Mouse (Mus musculus): ENCODE results near the gene Dlx5.

Dlx5 gene

DNA sequence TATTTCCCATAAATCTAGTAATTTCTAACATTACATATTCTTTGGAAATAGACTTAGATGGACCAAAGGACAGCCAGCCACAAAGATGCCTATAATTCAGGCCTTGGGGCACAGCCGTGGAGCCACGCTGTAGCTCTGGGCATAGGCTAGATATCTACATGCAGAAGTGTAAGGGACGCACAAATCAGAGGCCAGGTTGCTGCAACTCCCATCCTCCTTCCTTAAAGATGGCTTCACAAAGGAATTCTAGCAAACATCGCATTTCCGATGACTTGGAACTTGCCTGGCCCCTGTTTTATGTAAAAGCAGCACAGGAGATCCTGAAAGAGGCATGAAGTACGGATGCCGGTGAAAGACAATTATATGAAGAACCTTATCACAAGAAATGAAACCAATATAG lies 5.2 kb downstream of the Dlx5 start:
- no peak for DNase-seq (ENCODE audit: low read depth in 1 of 2, low spot score in 2 of 2)

DNA sequence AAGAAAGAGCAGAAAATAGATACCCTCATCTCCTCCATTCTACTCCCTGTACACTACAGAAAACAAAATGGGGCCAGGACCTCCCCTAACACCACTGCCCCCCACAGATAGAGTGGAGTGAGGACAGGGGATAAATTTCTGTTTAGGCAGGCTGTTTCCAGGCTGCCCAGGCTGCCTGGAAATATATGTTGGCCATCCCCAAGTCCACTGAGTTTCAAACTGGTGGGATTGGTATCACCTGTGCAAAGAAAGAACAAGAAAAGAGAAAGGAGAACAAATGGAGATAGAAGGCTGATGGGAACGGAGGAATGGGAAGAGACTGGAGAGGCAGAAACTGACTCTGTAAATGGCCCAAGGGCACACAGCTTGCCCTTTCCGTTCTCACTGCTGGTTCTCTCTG lies 5.7 kb downstream of the Dlx5 start:
- no peak for DNase-seq (ENCODE audit: low read depth in 1 of 2, low spot score in 2 of 2)

- DNase-seq (ENCODE audit: low read depth in 1 of 2, low spot score in 2 of 2) = no peak
Measured at GRCm38 (mm10) chr6:6875676-6876075, 6.2 kb downstream of the Dlx5 start.

DNA sequence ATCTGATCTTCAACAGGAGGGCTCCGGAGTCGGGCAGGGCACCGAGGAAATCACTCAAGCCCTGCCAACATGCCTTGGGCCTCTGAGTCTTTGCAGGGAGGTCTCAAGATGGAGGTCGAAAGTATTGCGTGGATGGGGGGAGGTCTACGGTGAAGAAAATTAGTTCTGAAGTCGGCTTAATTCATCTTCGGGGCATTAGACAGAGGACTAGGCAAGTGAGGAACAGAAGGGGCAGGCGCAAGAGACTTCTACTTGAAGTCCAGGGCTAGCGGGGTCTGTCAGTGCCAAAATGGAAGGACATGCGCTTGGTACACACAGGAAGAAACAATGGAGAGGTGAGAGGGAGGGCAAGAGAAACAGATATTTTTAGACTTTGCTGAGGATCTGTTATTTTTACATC lies 6.7 kb downstream of the Dlx5 start:
- DNase-seq (ENCODE audit: low read depth in 1 of 2, low spot score in 2 of 2) = no peak

DNA sequence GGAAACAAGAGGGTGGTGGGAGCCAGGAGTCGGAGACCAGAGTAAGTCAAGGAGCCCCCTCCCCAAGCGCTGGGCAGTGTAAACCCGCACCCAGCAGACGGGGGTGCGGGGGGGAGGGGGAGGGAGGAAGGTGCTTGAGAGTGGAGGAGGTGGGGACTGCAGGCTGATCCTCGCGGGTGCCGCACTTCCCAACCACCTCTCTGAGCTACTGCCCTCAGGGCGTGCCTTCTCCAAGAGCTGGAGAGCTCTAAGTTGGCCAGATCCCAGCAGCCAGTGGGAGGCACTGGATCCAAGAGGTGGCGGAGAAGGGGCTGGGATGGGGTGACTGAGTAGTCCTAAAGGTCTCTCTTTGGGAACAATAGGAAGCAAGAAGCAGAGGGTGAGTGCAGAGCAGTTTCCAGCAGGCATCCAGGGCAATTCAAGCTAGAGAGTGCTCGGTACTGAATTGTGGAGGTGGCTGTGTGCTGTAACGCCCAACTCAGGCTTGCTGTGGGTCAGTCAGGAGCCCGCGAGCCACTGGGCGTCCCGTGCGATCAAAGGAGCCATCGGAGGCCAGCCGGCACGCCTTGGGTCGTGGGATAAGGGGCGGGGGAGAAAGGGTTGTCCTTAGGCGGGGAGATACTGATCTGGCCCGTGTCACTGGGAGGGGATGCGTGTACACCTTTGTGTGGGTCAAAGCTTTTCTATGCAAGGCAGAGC lies 7.7 kb downstream of the Dlx5 start:
- DNase-seq (ENCODE audit: low read depth in 1 of 2, low spot score in 2 of 2) = no peak

DNA sequence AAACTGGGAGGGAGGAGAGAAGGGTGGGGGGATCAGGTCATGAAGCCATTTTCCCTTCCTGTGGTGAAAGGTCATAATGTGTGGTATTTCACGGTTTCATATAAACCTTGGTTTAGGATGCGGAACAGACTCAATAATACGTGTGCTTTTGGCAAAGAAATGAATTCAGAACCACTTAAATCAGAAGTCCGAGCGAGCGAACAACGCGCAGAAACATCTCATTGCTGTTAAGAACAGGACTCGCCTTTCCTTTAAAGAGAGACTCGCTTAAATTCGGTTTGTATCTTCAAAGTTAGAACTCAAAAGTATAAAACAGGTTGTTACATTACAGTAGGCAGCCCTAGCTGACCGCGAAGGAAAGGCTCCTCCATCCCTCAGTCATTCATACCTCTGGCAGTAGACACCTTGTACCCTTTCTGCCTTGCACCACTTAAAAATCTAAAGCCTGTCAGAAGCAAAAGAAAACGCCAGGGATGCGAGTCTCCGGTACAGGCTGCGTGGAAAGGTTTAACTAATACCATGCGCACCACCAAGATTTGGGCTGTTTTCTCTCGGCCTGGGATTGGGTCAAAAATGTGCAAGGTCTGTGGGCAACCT lies 8.3 kb downstream of the Dlx5 start:
- DNase-seq (ENCODE audit: low read depth in 1 of 2, low spot score in 2 of 2) = no peak

- no peak for DNase-seq (ENCODE audit: low read depth in 1 of 2, low spot score in 2 of 2)
Measured at GRCm38 (mm10) chr6:6872873-6873272, 9.0 kb downstream of the Dlx5 start.

GRCm38 (mm10) chr6:6871692-6872091 lies 10.2 kb downstream of the Dlx5 start:
- DNase-seq (ENCODE audit: low read depth in 1 of 2, low spot score in 2 of 2) = no peak

DNA sequence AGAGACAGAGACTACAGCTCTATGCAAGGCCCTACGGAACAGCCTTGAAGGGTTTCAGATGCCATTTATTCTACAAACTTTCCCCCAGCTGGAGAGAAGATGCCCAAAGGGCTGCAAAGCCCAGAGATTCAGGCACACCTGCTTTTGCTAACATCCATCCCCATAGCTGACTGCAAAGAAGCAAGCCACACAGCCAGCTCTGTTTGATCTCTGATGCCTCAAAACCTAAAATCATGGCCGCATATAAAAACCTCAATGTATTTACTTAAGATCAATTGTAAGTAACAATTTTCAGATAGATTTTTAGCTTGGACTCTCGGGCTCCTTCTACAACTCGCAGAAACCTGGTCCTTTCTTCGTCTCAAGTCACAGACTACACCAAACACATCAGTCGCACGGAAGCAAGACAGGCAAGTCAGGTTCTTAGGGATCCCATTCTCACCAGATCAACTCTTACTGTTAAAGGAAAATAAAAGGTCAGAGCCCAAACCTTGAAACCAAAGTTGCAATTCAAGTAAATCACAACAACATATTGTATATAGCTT lies 10.9 kb downstream of the Dlx5 start:
- DNase-seq (ENCODE audit: low read depth in 1 of 2, low spot score in 2 of 2) = no peak

GRCm38 (mm10) chr6:6869961-6870800 lies 11.7 kb downstream of the Dlx5 start:
- no peak for DNase-seq (ENCODE audit: low read depth in 1 of 2, low spot score in 2 of 2)

DNA sequence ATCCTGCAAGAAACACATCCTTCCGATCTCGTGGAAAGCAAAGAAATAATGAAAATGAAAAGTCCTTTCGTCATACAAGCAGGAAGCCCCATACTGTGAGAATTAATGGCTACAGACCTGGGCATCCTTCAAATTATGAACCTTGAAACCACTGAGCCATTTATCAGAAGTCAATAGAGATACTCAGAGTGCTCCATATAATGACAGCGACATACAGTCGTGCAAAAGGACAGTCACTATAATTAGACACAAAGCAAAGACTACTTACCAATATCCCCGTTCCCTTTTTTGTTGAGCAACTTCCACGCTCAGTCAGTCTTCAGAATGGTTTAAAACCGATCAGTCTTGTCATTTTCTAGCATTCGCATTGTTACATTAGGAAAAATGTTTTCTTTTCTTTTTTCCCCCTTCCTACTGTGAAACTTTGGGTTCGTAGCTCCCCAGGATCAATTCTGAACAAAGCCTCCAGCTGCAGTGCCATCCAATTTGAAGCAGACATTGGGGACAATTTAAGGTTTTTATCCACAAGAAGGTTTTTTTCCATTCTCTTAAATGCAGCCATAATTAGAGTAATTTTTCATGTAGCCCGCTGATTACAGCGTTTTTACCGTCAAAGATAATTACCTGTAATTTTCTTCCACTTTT lies 12.7 kb downstream of the Dlx5 start:
- DNase-seq (ENCODE audit: low read depth in 1 of 2, low spot score in 2 of 2) = no peak

- DNase-seq (ENCODE audit: low read depth in 1 of 2, low spot score in 2 of 2) = no peak
Measured at GRCm38 (mm10) chr6:6867031-6867430, 14.9 kb downstream of the Dlx5 start.

GRCm38 (mm10) chr6:6864441-6865440 lies 17.1 kb downstream of the Dlx5 start:
- no peak for DNase-seq (ENCODE audit: low read depth in 1 of 2, low spot score in 2 of 2)

- no peak for DNase-seq (ENCODE audit: low read depth in 1 of 2, low spot score in 2 of 2)
Measured at GRCm38 (mm10) chr6:6863955-6864354, 17.9 kb downstream of the Dlx5 start.

- no peak for DNase-seq (ENCODE audit: low read depth in 1 of 2, low spot score in 2 of 2)
Measured at GRCm38 (mm10) chr6:6863160-6863870, 18.6 kb downstream of the Dlx5 start, which contains the start of gene Dlx6. Dlx6 (plus strand) TSS chr6:6863334.

- no peak for DNase-seq (ENCODE audit: low read depth in 1 of 2, low spot score in 2 of 2)
Measured at GRCm38 (mm10) chr6:6862611-6863010, 19.3 kb downstream of the Dlx5 start.

GRCm38 (mm10) chr6:6861798-6862428 lies 20.0 kb downstream of the Dlx5 start:
- DNase-seq (ENCODE audit: low read depth in 1 of 2, low spot score in 2 of 2) = no peak

DNA sequence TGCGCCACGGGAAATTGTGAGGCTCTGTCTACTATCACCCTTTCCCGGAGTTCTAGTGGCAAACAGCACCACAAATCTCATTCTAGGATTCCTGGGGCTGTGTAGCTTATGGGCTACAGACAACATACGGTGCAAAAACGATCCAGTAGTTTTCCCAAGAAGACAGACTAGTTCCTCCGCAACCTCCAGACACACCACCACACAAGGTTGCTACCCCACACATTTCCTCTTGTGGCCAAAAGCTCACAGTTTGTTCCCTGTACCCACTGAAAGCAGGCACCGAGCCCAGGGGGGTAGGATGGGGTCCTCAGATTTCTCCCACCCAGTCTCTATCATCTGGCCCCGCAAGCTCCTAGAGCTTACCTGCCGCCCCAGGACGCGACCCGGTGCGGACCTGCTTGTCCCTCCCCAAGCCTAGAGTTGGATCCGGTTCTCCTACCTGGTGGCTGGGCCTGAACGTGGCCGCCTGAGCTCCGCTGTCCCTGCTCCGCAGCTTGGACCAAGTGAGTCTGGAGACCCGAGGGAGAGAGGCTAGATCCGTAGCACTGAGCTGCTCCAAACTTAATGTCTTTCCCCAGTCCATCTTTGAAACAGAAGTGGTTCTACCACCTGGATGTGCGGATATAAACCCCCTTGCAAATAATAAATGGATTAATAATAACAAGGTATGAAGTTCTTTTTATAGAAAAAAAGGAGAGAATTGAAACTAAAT lies 20.6 kb downstream of the Dlx5 start:
- no peak for DNase-seq (ENCODE audit: low read depth in 1 of 2, low spot score in 2 of 2)

All from monocyte, adult 2 months (primary cell).